Mouse (Mus musculus) bone marrow macrophage, adult 2 months (primary cell): ENCODE data around the gene Eras. TPM values are rescaled to one million over a fixed set of nuclear protein-coding genes. Genes with fewer than 3 reads are reported as not detected.
A peak's percentile ranks its signal among the peaks of the same experiment; 100 is the strongest.
"Not testable (repeated sequence)": the region's sequence is repeated elsewhere in the genome, so short reads cannot be mapped to it uniquely, and the experiment has no call there.

Experiments
- H3K27ac ChIP-seq: 2 replicates; pipeline ENCODE4 v1.5.1; 2012; ENCODE audit warnings: low read depth, low read length; ENCODE audit not compliant: insufficient read depth
- H3K4me1 ChIP-seq: 2 replicates; pipeline ENCODE4 v1.6.1; 2012; ENCODE audit warnings: low read length; ENCODE audit not compliant: control insufficient read depth, insufficient read depth
- H3K4me3 ChIP-seq: 2 replicates; pipeline ENCODE4 v1.5.1; 2012; ENCODE audit warnings: mild to moderate bottlenecking, low read length, moderate library complexity; ENCODE audit not compliant: insufficient read depth
- CTCF ChIP-seq: IDR thresholded peaks from 2 replicates; pipeline ENCODE4 v1.5.1; 2012; ENCODE audit warnings: low read depth, mild to moderate bottlenecking, low read length, moderate library complexity
- POLR2A ChIP-seq: IDR thresholded peaks from 2 replicates; pipeline ENCODE4 v1.6.1; 2012; ENCODE audit warnings: mild to moderate bottlenecking, low read depth, low read length, borderline replicate concordance
- polyA plus RNA-seq: library from polyadenylated mRNA; stranded (reverse); fragments of >200 nt; gene quantifications from 2 replicates; pipeline ENCODE4 v1.2.4, GENCODE M21; 2012; ENCODE audit not compliant: missing spikeins, insufficient read depth, insufficient read length

The Eras gene
- polyA plus RNA-seq, 1 experiment: not detected

GRCm38 (mm10) chrX:7947900-7948492 lies 19.6 kb upstream of the Eras start:
- peak overlapping the region; percentile 61 for H3K4me3 ChIP-seq
- peak overlapping the region; percentile 32; the same call in 1 of the 2 replicates for H3K27ac ChIP-seq
- TF ChIP-seq CTCF (no peak), POLR2A (no peak)
- H3K4me1 ChIP-seq: peaks cover 4% of the 10 kb centered on the region

- TF ChIP-seq POLR2A (no peak), CTCF (no peak)
- peak within 1 kb of the TSS; percentile 32; the same call in 1 of the 2 replicates for H3K27ac ChIP-seq
- peaks cover 4% of the 10 kb centered on the region for H3K4me1 ChIP-seq
- H3K4me3 ChIP-seq: peak within 1 kb of the TSS; percentile 61
Measured at GRCm38 (mm10) chrX:7947108-7947899, 18.9 kb upstream of the Eras start, which contains the start of gene Hdac6. Hdac6 (minus strand) TSS chrX:7947889.

GRCm38 (mm10) chrX:7945618-7946017 lies 17.2 kb upstream of the Eras start:
- TF ChIP-seq POLR2A: no peak
- no peak for TF ChIP-seq CTCF
- Histone ChIP-seq H3K4me1 (peaks cover 4% of the 10 kb centered on the region), H3K4me3 (no peak overlapping the region), H3K27ac (no peak overlapping the region)

GRCm38 (mm10) chrX:7937667-7938066 lies 9.3 kb upstream of the Eras start:
- Histone ChIP-seq H3K4me3 (no peak overlapping the region), H3K4me1 (no peaks in the 10 kb centered on the region), H3K27ac (no peak overlapping the region)
- TF ChIP-seq POLR2A (no peak), CTCF (no peak)

GRCm38 (mm10) chrX:7936874-7937273 lies 8.5 kb upstream of the Eras start:
- Histone ChIP-seq H3K4me3 (no peak overlapping the region), H3K4me1 (no peaks in the 10 kb centered on the region), H3K27ac (no peak overlapping the region)
- TF ChIP-seq POLR2A: no peak
- no peak for TF ChIP-seq CTCF

GRCm38 (mm10) chrX:7927116-7927515 lies 1.3 kb downstream of the Eras start:
- Histone ChIP-seq H3K4me1 (no peaks in the 10 kb centered on the region), H3K4me3 (peak overlapping the region; percentile 17), H3K27ac (no peak overlapping the region)
- TF ChIP-seq POLR2A (no peak), CTCF (no peak)

- TF ChIP-seq CTCF (no peak), POLR2A (no peak)
- no peak overlapping the region for H3K27ac ChIP-seq
- H3K4me1 ChIP-seq: no peaks in the 10 kb centered on the region
- H3K4me3 ChIP-seq: no peak overlapping the region
Measured at GRCm38 (mm10) chrX:7926266-7926665, 2.1 kb downstream of the Eras start.

- Histone ChIP-seq H3K4me3 (peak overlapping the region; percentile 28), H3K4me1 (no peaks in the 10 kb centered on the region), H3K27ac (no peak overlapping the region)
- TF ChIP-seq CTCF: no peak
- TF ChIP-seq POLR2A: no peak
Measured at GRCm38 (mm10) chrX:7922032-7922431, 6.4 kb downstream of the Eras start.

GRCm38 (mm10) chrX:7919601-7920383 lies 8.6 kb downstream of the Eras start, which contains the start of gene Pcsk1n:
Pcsk1n (plus strand) TSS chrX:7919822.
- no peak within 1 kb of the TSS for H3K4me3 ChIP-seq
- H3K27ac ChIP-seq: no peak within 1 kb of the TSS
- no peaks in the 10 kb centered on the region for H3K4me1 ChIP-seq
- TF ChIP-seq POLR2A (no peak), CTCF (no peak)

GRCm38 (mm10) chrX:7917960-7918359 lies 10.4 kb downstream of the Eras start:
- H3K4me3 ChIP-seq, H3K4me1 ChIP-seq: not testable (repeated sequence)

GRCm38 (mm10) chrX:7915669-7916068 lies 12.7 kb downstream of the Eras start:
- not testable (repeated sequence) for H3K27ac ChIP-seq, H3K4me1 ChIP-seq, H3K4me3 ChIP-seq

More at GRCm38 (mm10) chrX:7917960-7918359, 10.4 kb downstream of the Eras start:
- H3K27ac ChIP-seq: not testable (repeated sequence)
